Mouse (Mus musculus) myocyte (in vitro differentiated cells): Measurements from ENCODE around the gene Nt5c. TPM values are rescaled to one million over a fixed set of nuclear protein-coding genes. Genes with fewer than 3 reads are reported as not detected.

ENCODE experiments used
- H3K27me3 ChIP-seq: one replicate; pipeline ENCODE4 v1.6.1; 2011; ENCODE audit not compliant: control insufficient read depth, insufficient read depth, insufficient read length
- H3K36me3 ChIP-seq: one replicate; pipeline ENCODE4 v1.6.1; 2011; ENCODE audit not compliant: control insufficient read depth, insufficient read depth
- H3K4me2 ChIP-seq: one replicate; pipeline ENCODE4 v1.6.1; 2011; ENCODE audit warnings: low read depth, control low read depth
- H3K4me3 ChIP-seq: one replicate; pipeline ENCODE4 v1.5.1; 2011; ENCODE audit warnings: mild to moderate bottlenecking, control low read depth, moderate library complexity
- H3K79me2 ChIP-seq: one replicate; pipeline ENCODE4 v1.6.1; 2011; ENCODE audit not compliant: control insufficient read depth, insufficient read depth
- H3ac ChIP-seq: one replicate; pipeline ENCODE4 v1.6.1; 2011; ENCODE audit not compliant: control insufficient read depth, insufficient read length
- CEBPB ChIP-seq: IDR thresholded peaks from 2 replicates; pipeline ENCODE4 v1.6.1; 2011; ENCODE audit warnings: mild to moderate bottlenecking, moderate library complexity; ENCODE audit not compliant: poor library complexity, insufficient read depth, severe bottlenecking
- E2F4 ChIP-seq: IDR thresholded peaks from one replicate; pipeline ENCODE4 v1.6.1; 2011; ENCODE audit warnings: mild to moderate bottlenecking, control low read depth, moderate library complexity; ENCODE audit not compliant: insufficient read depth
- MAX ChIP-seq: IDR thresholded peaks from one replicate; pipeline ENCODE4 v1.6.1; 2011; ENCODE audit warnings: low read depth, mild to moderate bottlenecking, control low read depth
- MYOD1 ChIP-seq, 3 experiments: IDR thresholded peaks; one replicate each; pipeline ENCODE4 v1.6.1; 2011; ENCODE audit warnings: control low read depth in 2 of 3, low read depth in 2 of 3, mild to moderate bottlenecking in 2 of 3, moderate library complexity in 1 of 3; ENCODE audit not compliant: insufficient read length in 2 of 3, control insufficient read depth in 1 of 3
- MYOG ChIP-seq, 3 experiments: IDR thresholded peaks; one replicate each; pipeline ENCODE4 v1.6.1; 2011; ENCODE audit warnings: control low read depth in 2 of 3, low read depth in 2 of 3, mild to moderate bottlenecking in 2 of 3; ENCODE audit not compliant: insufficient read length in 2 of 3, control insufficient read depth in 1 of 3, insufficient read depth in 1 of 3
- POLR2A ChIP-seq: IDR thresholded peaks from one replicate; pipeline ENCODE4 v1.6.1; 2011; ENCODE audit warnings: low read depth, mild to moderate bottlenecking, control low read depth, moderate library complexity; ENCODE audit not compliant: insufficient read length
- POLR2AphosphoS2 ChIP-seq: IDR thresholded peaks from one replicate; pipeline ENCODE4 v1.6.1; 2011; ENCODE audit warnings: low read depth, control low read depth; ENCODE audit not compliant: insufficient read length
- REST ChIP-seq: IDR thresholded peaks from one replicate; pipeline ENCODE4 v1.6.1; 2011; ENCODE audit warnings: mild to moderate bottlenecking, control low read depth, moderate library complexity; ENCODE audit not compliant: insufficient read depth, insufficient read length
- SRF ChIP-seq: IDR thresholded peaks from one replicate; pipeline ENCODE4 v1.6.1; 2011; ENCODE audit warnings: low read depth; ENCODE audit not compliant: control insufficient read depth, insufficient read length
- TCF12 ChIP-seq: IDR thresholded peaks from one replicate; pipeline ENCODE4 v1.6.1; 2011; ENCODE audit warnings: mild to moderate bottlenecking, control low read depth; ENCODE audit not compliant: poor library complexity, insufficient read depth, severe bottlenecking
- TCF3 ChIP-seq: IDR thresholded peaks from one replicate; pipeline ENCODE4 v1.6.1; 2011; ENCODE audit warnings: low read depth, control low read depth; ENCODE audit not compliant: insufficient read length
- USF1 ChIP-seq: IDR thresholded peaks from one replicate; pipeline ENCODE4 v1.6.1; 2011; ENCODE audit warnings: low read depth, mild to moderate bottlenecking, control low read depth, moderate library complexity
- polyA plus RNA-seq: library from polyadenylated mRNA; unstranded; fragments of >200 nt; fragmentation: generic; extraction: Trizol; gene quantifications from one replicate; pipeline ENCODE4 v1.2.1, GENCODE M21; 2012; ENCODE audit warnings: missing spikeins

Nt5c gene
- polyA plus RNA-seq, 1 experiment = 64.0 TPM

DNA sequence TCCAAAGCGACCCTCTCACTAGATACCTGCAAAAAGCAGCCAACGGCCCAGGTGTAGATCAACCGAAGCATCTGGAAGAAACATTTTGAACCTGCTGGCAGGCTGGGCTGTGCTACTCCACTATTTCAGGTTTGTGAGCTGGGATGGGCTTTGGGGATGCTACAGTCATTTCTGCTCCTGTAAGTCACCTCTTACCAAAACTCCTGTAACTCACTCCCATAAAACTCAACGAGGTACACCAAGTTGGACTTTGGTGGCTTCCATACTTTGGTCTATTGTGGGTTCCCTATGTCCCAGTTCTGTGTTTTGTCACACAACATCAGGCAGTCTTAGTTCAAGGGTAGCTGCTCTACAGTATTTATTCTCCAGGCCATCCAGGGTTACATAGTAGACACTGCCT is 29.4 kb upstream of the Nt5c start:
- no peak overlapping the region for H3K4me2 ChIP-seq
- peaks cover 13% of the 10 kb centered on the region for H3K79me2 ChIP-seq
- peaks cover 30% of the 10 kb centered on the region for H3K36me3 ChIP-seq
- H3K4me3 ChIP-seq = no peak overlapping the region
- H3ac ChIP-seq = no peak overlapping the region
- no peak for TF ChIP-seq CEBPB
- H3K27me3 ChIP-seq = no peaks in the 10 kb centered on the region

DNA sequence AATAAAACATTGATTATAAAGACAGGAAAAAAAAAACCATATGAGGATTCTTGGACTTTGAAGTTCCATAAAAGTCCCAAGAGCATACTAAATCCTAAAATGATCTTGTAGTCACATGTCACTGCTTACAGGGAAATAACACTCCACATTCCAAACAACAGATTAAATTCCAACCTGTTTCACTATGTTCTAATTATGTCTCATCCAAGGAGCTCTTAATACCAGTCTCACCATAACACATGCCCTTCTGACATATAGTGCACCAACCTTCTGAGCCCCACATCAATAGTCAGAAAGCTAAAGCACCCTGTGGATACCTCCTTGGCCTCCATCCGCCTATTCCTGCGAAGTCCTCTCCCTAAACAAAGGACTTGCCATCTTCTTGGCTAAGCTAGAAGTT is 28.6 kb upstream of the Nt5c start:
- no peaks in the 10 kb centered on the region for H3K27me3 ChIP-seq
- no peak overlapping the region for H3K4me3 ChIP-seq
- no peak overlapping the region for H3K4me2 ChIP-seq
- H3K36me3 ChIP-seq = peaks cover 21% of the 10 kb centered on the region
- no peak overlapping the region for H3ac ChIP-seq
- peaks cover 5% of the 10 kb centered on the region for H3K79me2 ChIP-seq
- TF ChIP-seq POLR2AphosphoS2 (peak; percentile 48), MAX (no peak)

DNA sequence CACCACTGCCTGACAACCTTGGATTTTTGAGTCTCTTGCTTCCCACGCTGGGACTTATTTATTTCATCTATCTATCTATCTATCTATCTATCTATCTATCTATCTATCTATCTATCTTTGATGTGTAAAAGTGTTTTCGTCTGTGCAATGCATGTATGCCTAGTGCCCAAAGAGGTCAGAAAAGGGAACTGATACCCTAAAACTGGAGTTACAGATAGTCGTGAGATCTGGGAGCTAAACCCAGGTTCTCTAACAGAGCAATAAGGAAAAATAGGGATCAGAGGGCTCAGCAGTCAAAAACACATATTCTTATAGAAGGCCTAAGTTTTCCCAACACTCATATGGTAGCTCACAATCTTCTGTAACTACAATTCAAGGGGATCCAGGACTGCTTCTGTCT is 27.9 kb upstream of the Nt5c start:
- Histone ChIP-seq H3ac (no peak overlapping the region), H3K79me2 (no peaks in the 10 kb centered on the region), H3K27me3 (no peaks in the 10 kb centered on the region), H3K4me3 (no peak overlapping the region), H3K36me3 (peaks cover 15% of the 10 kb centered on the region), H3K4me2 (no peak overlapping the region)
- TF ChIP-seq TCF3 (no peak), TCF12 (no peak), MAX (no peak), POLR2A (no peak), CEBPB (no peak), E2F4 (no peak), USF1 (no peak), POLR2AphosphoS2 (no peak), REST (no peak), SRF (no peak), MYOG (IDR thresholded peaks at IDR 0.05; ENCODE audit: control insufficient read depth in 1 of 3, insufficient read depth in 1 of 3, insufficient read length in 2 of 3, low read depth in 2 of 3) (no peak), MYOD1 (IDR thresholded peaks at IDR 0.05; ENCODE audit: control insufficient read depth in 1 of 3, insufficient read length in 2 of 3, low read depth in 2 of 3) (no peak)

DNA sequence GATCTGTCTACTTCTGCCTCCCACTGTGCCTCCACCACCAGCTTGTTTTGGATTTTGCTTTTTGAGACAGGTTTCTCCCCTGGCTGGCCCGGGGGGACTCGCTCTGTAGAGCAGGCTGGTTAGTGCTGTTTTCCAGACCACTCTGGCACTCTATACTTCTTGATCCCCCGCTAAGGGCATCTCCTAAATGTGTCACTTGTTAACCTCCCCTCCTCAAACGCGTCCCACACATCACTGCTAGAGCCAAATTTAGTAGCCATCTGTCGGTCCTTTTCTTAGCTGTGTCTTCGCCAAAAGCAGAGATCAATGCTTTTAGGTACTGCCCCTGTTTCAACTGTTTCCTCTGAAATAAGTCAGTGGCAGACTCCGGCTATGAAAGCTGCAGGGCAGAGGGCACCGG is 27.0 kb upstream of the Nt5c start:
- H3ac ChIP-seq = no peak overlapping the region
- no peak for TF ChIP-seq E2F4
- peak in 1 of 3 experiments; percentile 13 for TF ChIP-seq MYOD1 (IDR thresholded peaks at IDR 0.05; ENCODE audit: control insufficient read depth in 1 of 3, insufficient read length in 2 of 3, low read depth in 2 of 3)
- no peak overlapping the region for H3K4me3 ChIP-seq
- H3K36me3 ChIP-seq = peaks cover 8% of the 10 kb centered on the region
- H3K27me3 ChIP-seq = no peaks in the 10 kb centered on the region
- H3K4me2 ChIP-seq = no peak overlapping the region
- peaks cover 4% of the 10 kb centered on the region for H3K79me2 ChIP-seq

DNA sequence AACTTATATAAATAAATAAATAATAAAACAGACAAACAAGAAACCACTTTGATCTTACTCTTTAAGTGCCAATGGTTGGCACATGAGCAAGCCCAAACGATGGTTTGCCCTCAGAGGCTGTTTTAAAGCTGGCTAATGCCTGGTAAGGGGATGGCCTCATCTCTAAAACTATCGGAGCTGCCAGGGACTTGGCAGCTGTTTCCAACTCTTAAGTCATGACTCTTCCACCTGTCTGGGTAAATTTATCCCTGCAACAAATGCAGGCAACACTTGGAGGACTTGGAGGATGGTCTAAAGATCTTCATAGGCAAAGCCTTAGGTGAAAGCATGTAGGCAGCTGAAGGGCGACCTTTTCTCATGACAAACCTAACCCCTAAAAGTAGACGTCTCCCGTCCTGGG is 25.3 kb upstream of the Nt5c start:
- TF ChIP-seq MYOD1 (IDR thresholded peaks at IDR 0.05; ENCODE audit: control insufficient read depth in 1 of 3, insufficient read length in 2 of 3, low read depth in 2 of 3) (peak; percentile 45 to 81 (median 51)), TCF12 (peak; percentile 88), CEBPB (no peak), MYOG (IDR thresholded peaks at IDR 0.05; ENCODE audit: control insufficient read depth in 1 of 3, insufficient read depth in 1 of 3, insufficient read length in 2 of 3, low read depth in 2 of 3) (peak in 2 of 3 experiments; percentile 61 to 96), SRF (no peak)
- no peaks in the 10 kb centered on the region for H3K36me3 ChIP-seq
- no peak overlapping the region for H3ac ChIP-seq

DNA sequence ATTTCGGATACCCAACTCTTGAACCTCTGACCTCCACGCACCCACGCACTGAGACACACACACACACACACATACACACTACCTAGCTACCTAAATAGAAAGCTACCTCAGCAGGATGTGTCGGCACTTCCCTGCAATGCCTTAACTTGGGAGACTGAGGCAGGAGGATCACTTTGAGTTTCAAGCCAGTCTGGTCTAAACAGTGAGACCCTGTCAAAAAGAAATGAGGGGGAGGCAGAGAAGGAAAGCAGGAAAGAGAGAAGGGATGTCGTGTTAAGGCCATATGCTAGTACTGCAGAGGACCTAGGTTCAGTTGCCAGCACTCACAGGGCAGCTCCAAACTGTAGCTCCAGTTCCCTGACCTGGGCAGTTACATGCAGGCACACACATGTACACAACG is 23.4 kb upstream of the Nt5c start:
- H3K4me3 ChIP-seq = peak overlapping the region; percentile 92
- no peak overlapping the region for H3ac ChIP-seq
- peak overlapping the region; percentile 96 for H3K4me2 ChIP-seq
- no peaks in the 10 kb centered on the region for H3K36me3 ChIP-seq
- no peak for TF ChIP-seq MYOG (IDR thresholded peaks at IDR 0.05; ENCODE audit: control insufficient read depth in 1 of 3, insufficient read depth in 1 of 3, insufficient read length in 2 of 3, low read depth in 2 of 3)
- no peak for TF ChIP-seq POLR2A
- TF ChIP-seq MAX = no peak
- no peak for TF ChIP-seq POLR2AphosphoS2
- no peak for TF ChIP-seq USF1
- TF ChIP-seq CEBPB = no peak
- peaks cover 41% of the 10 kb centered on the region for H3K79me2 ChIP-seq
- H3K27me3 ChIP-seq = no peaks in the 10 kb centered on the region

More for the DNA sequence above, 25.3 kb upstream of the Nt5c start:
- peak overlapping the region; percentile 44 for H3K4me2 ChIP-seq
- no peaks in the 10 kb centered on the region for H3K27me3 ChIP-seq
- H3K4me3 ChIP-seq = no peak overlapping the region
- peaks cover 21% of the 10 kb centered on the region for H3K79me2 ChIP-seq
